Mouse (Mus musculus): ENCODE data around the gene Ciz1. TPM values are rescaled to one million over a fixed set of nuclear protein-coding genes. Genes with fewer than 3 reads are reported as not detected.
A peak's percentile ranks its signal among the peaks of the same experiment; 100 is the strongest.

Ciz1 gene
- polyA plus RNA-seq, 1 experiment from 2014 or later: 61.5 TPM

DNA sequence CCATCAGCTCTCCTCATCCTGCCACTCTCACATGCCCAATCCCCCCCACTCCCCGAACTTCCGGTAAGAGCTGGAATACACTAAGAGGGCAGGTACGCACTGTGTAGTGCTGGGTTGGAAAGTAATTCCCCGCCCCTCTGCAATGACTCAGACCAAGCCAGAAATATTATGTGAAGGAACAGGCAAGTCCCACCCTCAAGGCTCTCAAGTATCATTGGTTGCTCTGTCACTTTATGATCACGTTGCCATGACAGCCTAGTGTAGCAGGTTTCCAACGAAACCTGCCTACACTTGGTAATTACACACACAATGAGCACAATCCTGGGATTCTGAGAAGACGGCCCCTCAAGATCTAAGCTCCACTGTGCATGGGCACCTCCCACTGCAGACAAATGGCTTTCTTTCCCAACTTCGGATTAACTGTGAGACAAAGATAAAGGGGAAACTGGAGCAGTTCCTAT, 76.2 kb downstream of the Ciz1 start:
- peak overlapping the region; percentile 70 for H3K4me2 ChIP-seq (replicated peaks)
- peak overlapping the region; percentile 21 for H3K4me3 ChIP-seq
- H3K36me3 ChIP-seq: 0 out of 2 replicates have a peak, but pooled peaks cover 6% of the 10 kb centered on the region
- peak overlapping the region; percentile 32; the same call in 1 of the 2 replicates for H3K9ac ChIP-seq (replicated peaks)
- peak overlapping the region; percentile 73 for H3K27ac ChIP-seq (replicated peaks)
- no peaks in the 10 kb centered on the region for H3K27me3 ChIP-seq
- H3K4me1 ChIP-seq: peaks cover 66% of the 10 kb centered on the region
- WGBS: 51% methylated on average over 8 of the region's 8 CpGs
- no peaks in the 10 kb centered on the region for H3K9me3 ChIP-seq
- 0 out of 2 replicates have a peak, but pooled peaks have one; percentile 38 for ATAC-seq (ENCODE audit: low FRiP score, low read depth)

GRCm38 (mm10) chr2:32429215-32429891, 77.2 kb downstream of the Ciz1 start:
- H3K4me1 ChIP-seq: peaks cover 55% of the 10 kb centered on the region
- H3K9me3 ChIP-seq: no peaks in the 10 kb centered on the region
- peak overlapping the region; percentile 73; the same call in 1 of the 2 replicates for H3K27ac ChIP-seq (replicated peaks)
- 70% methylated on average over 4 of the region's 4 CpGs for WGBS
- H3K9ac ChIP-seq (replicated peaks): 0 out of 2 replicates have a peak overlapping the region, but pooled peaks have one; percentile 32
- no peak for ATAC-seq (ENCODE audit: low FRiP score, low read depth)
- 0 out of 2 replicates have a peak, but pooled peaks cover 6% of the 10 kb centered on the region for H3K36me3 ChIP-seq
- no peaks in the 10 kb centered on the region for H3K27me3 ChIP-seq
- H3K4me3 ChIP-seq: peak overlapping the region; percentile 21
- peak overlapping the region; percentile 70 for H3K4me2 ChIP-seq (replicated peaks)

Small RNA genes within 50 kb of the gene (microRNA-seq; reads per million reads assigned to microRNA genes)
- 0.70 reads per million for gene Gm23363
- gene Mir199b: 374 reads per million, percentile 67 among the genes with 10 or more reads in this experiment

Other genes with a start within 250 kb of the Ciz1 start
- 99.1 and 121 TPM in 2 replicates for gene Prrc2b, start 201.2 kb upstream of the Ciz1 start, polyA plus RNA-seq (2016; fragmentation: Nextera tagmentation; extraction: Ambion mirVana)
- gene Pomt1, start 115.7 kb upstream of the Ciz1 start, polyA plus RNA-seq (2016; fragmentation: Nextera tagmentation; extraction: Ambion mirVana): 28.5 and 31.4 TPM in 2 replicates
- gene Uck1, start 92.2 kb upstream of the Ciz1 start, polyA plus RNA-seq (2016; fragmentation: Nextera tagmentation; extraction: Ambion mirVana): 74.4 and 79.6 TPM in 2 replicates
- 28.0 and 28.2 TPM in 2 replicates for gene Golga2, start 64.9 kb upstream of the Ciz1 start, polyA plus RNA-seq (2016; fragmentation: Nextera tagmentation; extraction: Ambion mirVana)
- gene Swi5, start 64.3 kb upstream of the Ciz1 start, polyA plus RNA-seq (2016; fragmentation: Nextera tagmentation; extraction: Ambion mirVana): 368 and 371 TPM in 2 replicates
- gene Dnm1, start 1.0 kb downstream of the Ciz1 start, polyA plus RNA-seq (2016; fragmentation: Nextera tagmentation; extraction: Ambion mirVana): 26.3 and 30.5 TPM in 2 replicates
- gene 1110008P14Rik, start 29.6 kb downstream of the Ciz1 start, polyA plus RNA-seq (2016; fragmentation: Nextera tagmentation; extraction: Ambion mirVana): 57.5 and 61.1 TPM in 2 replicates
- 0.60 TPM in 2 replicates for gene Lcn2, start 35.9 kb downstream of the Ciz1 start, polyA plus RNA-seq (2016; fragmentation: Nextera tagmentation; extraction: Ambion mirVana)
- 27.2 and 28.6 TPM in 2 replicates for gene Ptges2, start 43.6 kb downstream of the Ciz1 start, polyA plus RNA-seq (2016; fragmentation: Nextera tagmentation; extraction: Ambion mirVana)
- 5.2 and 6.4 TPM in 2 replicates for gene Naif1, start 98.1 kb downstream of the Ciz1 start, polyA plus RNA-seq (2016; fragmentation: Nextera tagmentation; extraction: Ambion mirVana)
- 40.0 TPM in 2 replicates for gene Slc25a25, start 99.1 kb downstream of the Ciz1 start, polyA plus RNA-seq (2016; fragmentation: Nextera tagmentation; extraction: Ambion mirVana)
- gene Fam102a, start 183.0 kb downstream of the Ciz1 start, polyA plus RNA-seq (2016; fragmentation: Nextera tagmentation; extraction: Ambion mirVana): 9.4 and 10.1 TPM in 2 replicates
- 109 and 121 TPM in 2 replicates for gene Dpm2, start 218.5 kb downstream of the Ciz1 start, polyA plus RNA-seq (2016; fragmentation: Nextera tagmentation; extraction: Ambion mirVana)
- gene Pip5kl1, start 222.5 kb downstream of the Ciz1 start, polyA plus RNA-seq (2016; fragmentation: Nextera tagmentation; extraction: Ambion mirVana): 2.7 and 3.1 TPM in 2 replicates
- 0.16 and 0.56 TPM in 2 replicates for gene 9430097D07Rik, start 223.4 kb downstream of the Ciz1 start, polyA plus RNA-seq (2016; fragmentation: Nextera tagmentation; extraction: Ambion mirVana)
- gene St6galnac4, start 234.8 kb downstream of the Ciz1 start, polyA plus RNA-seq (2016; fragmentation: Nextera tagmentation; extraction: Ambion mirVana): 16.1 and 17.9 TPM in 2 replicates
- 10.6 and 11.2 TPM in 2 replicates for gene St6galnac6, start 247.4 kb downstream of the Ciz1 start, polyA plus RNA-seq (2016; fragmentation: Nextera tagmentation; extraction: Ambion mirVana)

All from midbrain, embryonic 12.5 days (tissue).